Mouse (Mus musculus) G1E (cell line): ENCODE measurements around the gene Kif28. TPM values are rescaled to one million over a fixed set of nuclear protein-coding genes. Genes with fewer than 3 reads are reported as not detected.

Experiments used
- ATAC-seq: 2 replicates; pipeline ENCODE4 v1.8.0; 2016; ENCODE audit warnings: mild to moderate bottlenecking; ENCODE audit not compliant: insufficient number of reproducible peaks, poor library complexity, low FRiP score, severe bottlenecking; ENCODE audit errors: extremely low read depth
- DNase-seq: peaks from one replicate; pipeline ENCODE4 v3.0.0; 2012; ENCODE audit warnings: low spot score
- H3K27me3 ChIP-seq: 2 replicates; pipeline ENCODE4 v1.6.1; 2012; ENCODE audit warnings: mild to moderate bottlenecking, low read length, inconsistent platforms; ENCODE audit not compliant: insufficient read depth
- H3K36me3 ChIP-seq: replicated peaks from 2 replicates; pipeline ENCODE3; 2012; ENCODE audit warnings: mild to moderate bottlenecking, inconsistent platforms
- H3K4me1 ChIP-seq: 2 replicates; pipeline ENCODE4 v1.6.1; 2012; ENCODE audit warnings: low read depth, low read length, inconsistent platforms, mixed read lengths; ENCODE audit not compliant: insufficient read depth
- H3K4me3 ChIP-seq: 2 replicates; pipeline ENCODE4 v1.5.1; 2012; ENCODE audit warnings: low read depth, mild to moderate bottlenecking, inconsistent platforms, low read length, moderate library complexity, mixed read lengths
- H3K9me3 ChIP-seq: replicated peaks from 2 replicates; pipeline ENCODE4 v1.6.1; 2012; ENCODE audit warnings: inconsistent platforms
- CTCF ChIP-seq: IDR thresholded peaks from 2 replicates; pipeline ENCODE4 v1.5.1; 2012; ENCODE audit warnings: low read depth, low read length, inconsistent platforms, mixed read lengths
- GATA1 ChIP-seq: IDR thresholded peaks from 2 replicates; pipeline ENCODE4 v1.6.1; 2012; ENCODE audit warnings: borderline replicate concordance, low read length, inconsistent platforms, mixed read lengths
- GATA2 ChIP-seq: IDR thresholded peaks from 2 replicates; pipeline ENCODE4 v1.6.1; 2012; ENCODE audit warnings: low read depth, low read length, inconsistent platforms, borderline replicate concordance
- POLR2AphosphoS5 ChIP-seq: IDR thresholded peaks from 2 replicates; pipeline ENCODE4 v1.6.1; 2012; ENCODE audit warnings: low read depth, low read length, inconsistent platforms; ENCODE audit not compliant: insufficient replicate concordance
- TAL1 ChIP-seq: conservative IDR thresholded peaks from 2 replicates; pipeline ENCODE4 v1.6.1; 2012; ENCODE audit warnings: low read depth, low read length, inconsistent platforms, mixed read lengths
- polyA plus RNA-seq: library from polyadenylated mRNA; stranded (reverse); fragments of >175 nt; gene quantifications from 2 replicates; pipeline ENCODE4 v1.2.3, GENCODE M21; 2012
- total RNA-seq, 2 experiments: library from RNA; stranded (forward) in 1 of 2; stranded (reverse) in 1 of 2; fragments of 200-1000 nt in 1 of 2; fragments of >200 nt in 1 of 2; fragmentation: Nextera tagmentation in 1 of 2; gene quantifications; 2 replicates each; pipeline ENCODE4 v1.2.3; 2014 to 2017

Gene Kif28
- total and polyA plus RNA-seq, 3 experiments = 0.05 TPM; not detected in 2

DNA sequence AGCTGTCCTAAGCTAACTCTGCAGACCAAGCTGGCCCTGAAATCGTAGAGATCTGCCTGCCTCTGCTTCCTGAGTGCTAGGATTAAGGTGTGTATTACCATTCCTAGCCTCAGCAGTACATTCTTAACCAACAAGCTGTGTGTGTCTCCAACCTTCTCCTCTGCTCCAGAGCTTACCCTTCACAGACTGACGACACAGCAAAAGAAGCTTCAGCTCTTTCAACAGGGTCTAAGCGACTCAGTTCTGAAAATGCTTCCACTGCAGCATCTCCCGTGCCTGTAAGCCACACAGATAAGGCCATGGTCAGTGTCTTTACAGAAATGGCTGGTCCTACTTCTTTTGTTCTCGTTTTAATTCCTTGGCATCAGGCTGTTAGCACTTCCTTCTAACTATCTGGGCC is 15.0 kb upstream of the Kif28 start:
- TF ChIP-seq GATA1 = no peak
- no peak for TF ChIP-seq TAL1
- no peak for TF ChIP-seq GATA2
- TF ChIP-seq CTCF = no peak
- no peak for TF ChIP-seq POLR2AphosphoS5
- H3K4me1 ChIP-seq = 0 out of 2 replicates have a peak, but pooled peaks cover 2% of the 10 kb centered on the region
- H3K4me3 ChIP-seq = no peak overlapping the region
- H3K9me3 ChIP-seq = no peaks in the 10 kb centered on the region
- ATAC-seq (no peak), DNase-seq (no peak)
- peaks cover 86% of the 10 kb centered on the region for H3K36me3 ChIP-seq
- H3K27me3 ChIP-seq = no peaks in the 10 kb centered on the region

DNA sequence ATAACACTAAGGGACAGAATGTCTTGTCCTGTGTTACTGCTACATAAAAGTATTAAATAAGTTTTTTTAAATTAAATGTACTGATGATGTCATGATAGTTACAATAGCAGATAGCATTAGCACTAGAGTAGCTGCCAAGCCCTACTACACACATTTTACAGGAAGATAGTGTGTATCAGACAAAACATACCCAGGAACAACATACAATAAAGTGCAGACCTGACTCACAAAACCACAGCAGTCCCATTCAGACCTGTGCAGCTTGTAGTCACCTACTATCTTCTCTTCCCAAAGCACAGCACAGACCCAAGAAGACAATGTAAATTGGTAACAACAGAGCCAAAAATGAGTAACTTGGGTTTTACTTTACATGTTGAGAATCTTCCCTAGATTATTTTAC is 11.4 kb upstream of the Kif28 start:
- peaks cover 2% of the 10 kb centered on the region; the same call in 1 of the 2 replicates for H3K4me1 ChIP-seq
- no peaks in the 10 kb centered on the region for H3K27me3 ChIP-seq
- peaks cover 86% of the 10 kb centered on the region for H3K36me3 ChIP-seq
- DNase-seq = no peak
- TF ChIP-seq GATA1 (no peak), POLR2AphosphoS5 (no peak), TAL1 (no peak), CTCF (no peak), GATA2 (no peak)
- no peak overlapping the region for H3K4me3 ChIP-seq
- H3K9me3 ChIP-seq = no peaks in the 10 kb centered on the region
- no peak for ATAC-seq

DNA sequence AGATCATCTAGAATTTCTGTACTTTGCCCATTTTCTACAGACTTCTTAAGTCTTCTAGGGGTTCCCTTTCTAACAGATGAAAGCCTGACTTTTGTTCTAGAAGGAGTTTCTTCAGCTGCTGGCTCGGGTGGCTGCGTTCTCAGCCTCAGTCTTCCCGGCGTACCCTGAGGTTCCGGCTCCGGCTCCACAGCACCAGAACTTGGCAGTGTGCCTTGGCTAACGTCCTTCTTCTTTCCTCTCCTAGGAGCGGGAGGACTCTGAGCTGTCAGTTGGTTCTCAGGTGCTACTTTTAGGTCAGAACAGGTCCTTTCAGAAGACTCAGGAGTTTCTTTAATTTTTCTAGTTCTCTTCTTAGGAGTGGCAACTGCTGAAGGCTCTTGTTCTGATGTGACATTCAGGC is 7.9 kb upstream of the Kif28 start:
- H3K36me3 ChIP-seq = peaks cover 88% of the 10 kb centered on the region
- peaks cover 8% of the 10 kb centered on the region; the same call in 1 of the 2 replicates for H3K4me1 ChIP-seq
- TF ChIP-seq GATA1 = no peak
- no peak for TF ChIP-seq CTCF
- TF ChIP-seq TAL1 = no peak
- no peak for TF ChIP-seq GATA2
- no peak for ATAC-seq
- DNase-seq = no peak
- H3K9me3 ChIP-seq = no peaks in the 10 kb centered on the region
- no peaks in the 10 kb centered on the region for H3K27me3 ChIP-seq
- H3K4me3 ChIP-seq = no peak overlapping the region

DNA sequence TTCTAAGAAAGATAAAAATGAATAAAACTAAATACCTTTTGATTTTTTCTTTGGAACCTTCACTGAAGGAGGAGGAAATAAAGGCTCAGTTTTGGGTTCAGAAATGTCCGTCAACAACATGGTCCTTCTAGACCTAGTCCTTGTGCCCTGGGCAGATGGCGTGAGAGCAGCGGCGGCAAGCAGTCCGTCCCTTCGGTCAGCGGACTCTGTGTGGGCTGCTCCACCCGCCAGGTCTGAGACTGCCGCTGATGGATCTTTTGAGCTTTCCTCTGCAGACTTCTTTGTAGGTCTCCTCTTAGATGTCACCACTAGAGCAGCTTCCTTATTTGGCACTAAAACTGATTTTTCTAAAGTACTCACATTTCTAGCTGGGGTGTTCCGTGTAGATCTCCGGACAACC is 7.2 kb upstream of the Kif28 start:
- Histone ChIP-seq H3K27me3 (no peaks in the 10 kb centered on the region), H3K36me3 (peaks cover 90% of the 10 kb centered on the region), H3K4me3 (no peak overlapping the region), H3K9me3 (no peaks in the 10 kb centered on the region), H3K4me1 (peaks cover 8% of the 10 kb centered on the region; the same call in 1 of the 2 replicates)
- DNase-seq (no peak), ATAC-seq (no peak)
- TF ChIP-seq GATA1 = no peak
- no peak for TF ChIP-seq TAL1
- no peak for TF ChIP-seq POLR2AphosphoS5
- no peak for TF ChIP-seq GATA2
- TF ChIP-seq CTCF = no peak

DNA sequence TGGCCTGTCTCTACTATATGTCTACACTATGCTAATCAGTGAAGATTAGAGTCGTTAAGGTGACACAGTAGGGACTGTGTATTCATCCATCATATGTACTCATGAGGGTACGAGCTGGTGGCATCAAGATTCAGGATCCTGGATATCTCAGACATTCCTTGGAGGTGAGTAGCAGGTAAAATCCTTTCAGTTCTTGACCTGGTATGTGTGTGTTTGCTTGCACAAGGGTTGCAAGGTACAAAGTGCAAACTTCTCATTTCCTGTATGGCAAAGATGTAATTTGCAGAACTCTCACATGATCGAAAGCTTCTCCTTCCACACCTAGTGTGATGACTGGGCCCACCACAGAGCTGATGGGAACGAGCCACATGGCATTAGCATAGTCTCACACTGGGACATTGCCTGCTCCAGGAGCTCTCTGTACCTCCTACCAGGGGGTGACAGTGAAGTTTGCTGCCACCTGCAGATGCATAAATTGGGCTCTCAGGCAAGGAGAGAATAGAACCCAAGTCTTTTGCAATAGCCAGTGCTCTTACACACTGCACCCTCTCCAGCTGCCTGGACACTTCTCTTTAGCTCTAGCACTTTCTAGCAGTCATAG is 1.4 kb downstream of the Kif28 start:
- H3K27me3 ChIP-seq = peaks cover 19% of the 10 kb centered on the region
- no peak for DNase-seq
- TF ChIP-seq CTCF = no peak
- no peak for TF ChIP-seq GATA1
- no peak for TF ChIP-seq TAL1
- TF ChIP-seq POLR2AphosphoS5 = no peak
- TF ChIP-seq GATA2 = no peak
- H3K9me3 ChIP-seq = no peaks in the 10 kb centered on the region
- ATAC-seq = no peak
- no peaks in the 10 kb centered on the region; the same call in 1 of the 2 replicates for H3K4me1 ChIP-seq
- H3K36me3 ChIP-seq = peaks cover 56% of the 10 kb centered on the region
- H3K4me3 ChIP-seq = no peak overlapping the region

DNA sequence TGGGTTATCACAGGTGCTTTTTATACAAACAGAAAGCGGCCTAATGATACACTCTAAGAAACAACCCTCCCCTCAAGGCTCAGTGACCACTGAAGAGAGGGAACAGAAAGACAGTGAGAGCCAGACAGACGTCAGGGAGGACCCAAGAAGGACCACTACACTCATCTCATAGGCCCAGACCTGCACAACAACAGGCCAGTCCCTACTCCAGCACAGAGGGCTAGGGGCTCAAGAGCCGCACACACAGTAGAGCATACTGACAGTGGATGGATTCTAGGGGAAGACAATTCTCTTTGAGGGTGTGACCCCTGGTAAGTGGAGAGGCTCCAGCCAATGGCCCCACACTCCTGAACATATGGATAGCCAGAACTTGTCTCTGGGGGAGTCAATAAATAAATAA is 8.6 kb downstream of the Kif28 start:
- no peaks in the 10 kb centered on the region for H3K36me3 ChIP-seq
- DNase-seq (no peak), ATAC-seq (no peak)
- H3K27me3 ChIP-seq = peaks cover 39% of the 10 kb centered on the region
- H3K9me3 ChIP-seq = no peaks in the 10 kb centered on the region
- TF ChIP-seq CTCF (no peak), TAL1 (no peak), GATA2 (no peak), POLR2AphosphoS5 (no peak), GATA1 (no peak)
- H3K4me3 ChIP-seq = no peak overlapping the region
- H3K4me1 ChIP-seq = peaks cover 18% of the 10 kb centered on the region
